Mouse (Mus musculus) adrenal gland, adult 18-20 months (tissue): ENCODE measurements around the gene Aifm1. TPM values are rescaled to one million over a fixed set of nuclear protein-coding genes. Genes with fewer than 3 reads are reported as not detected.

ENCODE experiments used
- DNase-seq, 2 experiments: peaks; one replicate each; pipeline ENCODE4 v3.0.0; 2021 to 2022; ENCODE audit warnings: low spot score in 2 of 2
- total RNA-seq, 2 experiments: library from RNA; stranded (reverse); gene quantifications; 1 replicate in 1 of 2; 2 replicates in 1 of 2; pipeline ENCODE4 v1.2.3; 2021

Gene Aifm1
- total RNA-seq, 2 experiments from 2014 or later, result 142 to 233 TPM

- no peak for DNase-seq
Measured at GRCm38 (mm10) chrX:48428241-48428640, 85.1 kb downstream of the Aifm1 start.

GRCm38 (mm10) chrX:48425280-48425679, 88.1 kb downstream of the Aifm1 start:
- no peak for DNase-seq

Other genes starting within 250 kb of the Aifm1 start
- gene Bcorl1, start 172.2 kb downstream of the Aifm1 start, total RNA-seq, result 1 to 10 TPM; 8.0 to 9.1 TPM
- gene Elf4, start 50.4 kb downstream of the Aifm1 start, total RNA-seq, result 10 to 100 TPM in 1 of 2 experiments, 1 to 10 TPM in 1; 9.9 to 14.6 TPM
- 10 to 100 TPM in 1 of 2 experiments, 1 to 10 TPM in 1; 8.2 to 47.1 TPM for gene Rab33a, start 5.7 kb upstream of the Aifm1 start, total RNA-seq
- gene Zfp280c, start 80.9 kb upstream of the Aifm1 start, total RNA-seq, result 10 to 100 TPM in 1 of 2 experiments, 1 to 10 TPM in 1; 7.9 to 10.3 TPM
- gene Slc25a14, start 109.8 kb upstream of the Aifm1 start, total RNA-seq, result 10 to 100 TPM; 10.1 to 13.0 TPM
- gene Gpr119, start 160.9 kb upstream of the Aifm1 start, total RNA-seq, result not detected
- gene Rbmx2, start 181.4 kb upstream of the Aifm1 start, total RNA-seq, result 1 to 10 TPM; 2.1 to 2.3 TPM